Mouse (Mus musculus): ENCODE measurements at regions not wholly inside any gene's neighbourhood (a gene's known extent, or its start where the extent isn't known, plus 50 kb on each side); places are given as distances from the start of the nearest gene placed in this dataset.

- peak; percentile 72 to 87 for DNase-seq (ENCODE audit: low spot score in 2 of 2)
These were observed 107.6 kb upstream of the 1700066M21Rik start for GRCm38 (mm10) chr1:57269679-57270354.

- DNase-seq (ENCODE audit: low spot score in 2 of 2) = no peak
These were observed 104.8 kb upstream of the 1700066M21Rik start for GRCm38 (mm10) chr1:57272593-57272992.

- no peak for DNase-seq (ENCODE audit: low spot score in 2 of 2)
These were observed 95.9 kb upstream of the 1700066M21Rik start for GRCm38 (mm10) chr1:57281549-57281948.

- no peak for DNase-seq (ENCODE audit: low spot score in 2 of 2)
These were observed 81.2 kb upstream of the 1700066M21Rik start for GRCm38 (mm10) chr1:57296186-57296585.

GRCm38 (mm10) chr1:57298557-57298956 lies 78.9 kb upstream of the 1700066M21Rik start:
- DNase-seq (ENCODE audit: low spot score in 2 of 2) = peak in 1 of 2 experiments; percentile 39

GRCm38 (mm10) chr1:57301260-57301979 lies 76.0 kb upstream of the 1700066M21Rik start:
- DNase-seq (ENCODE audit: low spot score in 2 of 2) = no peak

GRCm38 (mm10) chr1:57301980-57302331 lies 75.5 kb upstream of the 1700066M21Rik start:
- DNase-seq (ENCODE audit: low spot score in 2 of 2) = peak; percentile 19 to 30

- DNase-seq (ENCODE audit: low spot score in 2 of 2) = no peak
These were observed 72.7 kb upstream of the 1700066M21Rik start for GRCm38 (mm10) chr1:57304757-57305156.

- no peak for DNase-seq (ENCODE audit: low spot score in 2 of 2)
These were observed 54.9 kb upstream of the 1700066M21Rik start for GRCm38 (mm10) chr1:57322535-57322934.

- DNase-seq (ENCODE audit: low spot score in 2 of 2) = no peak
These were observed 54.3 kb upstream of the 1700066M21Rik start for GRCm38 (mm10) chr1:57323118-57323517.

GRCm38 (mm10) chr1:57325585-57326165 lies 51.7 kb upstream of the 1700066M21Rik start:
- no peak for DNase-seq (ENCODE audit: low spot score in 2 of 2)

Data from frontal cortex, postnatal 36 days (tissue).